Mouse (Mus musculus): Measurements from ENCODE around the gene Irf2bp2.
A peak's percentile ranks its signal among the peaks of the same experiment; 100 is the strongest.

The Irf2bp2 gene

DNA sequence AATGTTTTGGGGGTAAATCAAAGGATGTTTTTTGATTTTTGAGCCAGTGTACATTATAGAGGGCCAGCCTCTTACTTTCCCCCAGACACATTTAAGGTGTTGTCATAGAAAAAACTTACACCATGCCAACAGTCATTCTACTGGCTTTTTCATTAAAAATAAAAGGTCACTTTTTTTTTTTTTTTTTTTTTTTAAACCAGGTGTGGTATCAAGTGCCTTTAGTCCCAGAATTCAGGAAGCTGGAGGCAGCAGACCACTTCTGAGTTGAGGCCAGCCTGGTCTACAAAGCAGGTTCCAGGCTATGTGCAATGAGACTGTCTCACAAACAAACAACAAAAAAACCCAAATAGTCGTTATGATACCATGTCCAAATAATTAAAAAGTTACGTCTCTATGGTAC lies 7.7 kb downstream of the Irf2bp2 start:
- DNase-seq, result no peak

DNA sequence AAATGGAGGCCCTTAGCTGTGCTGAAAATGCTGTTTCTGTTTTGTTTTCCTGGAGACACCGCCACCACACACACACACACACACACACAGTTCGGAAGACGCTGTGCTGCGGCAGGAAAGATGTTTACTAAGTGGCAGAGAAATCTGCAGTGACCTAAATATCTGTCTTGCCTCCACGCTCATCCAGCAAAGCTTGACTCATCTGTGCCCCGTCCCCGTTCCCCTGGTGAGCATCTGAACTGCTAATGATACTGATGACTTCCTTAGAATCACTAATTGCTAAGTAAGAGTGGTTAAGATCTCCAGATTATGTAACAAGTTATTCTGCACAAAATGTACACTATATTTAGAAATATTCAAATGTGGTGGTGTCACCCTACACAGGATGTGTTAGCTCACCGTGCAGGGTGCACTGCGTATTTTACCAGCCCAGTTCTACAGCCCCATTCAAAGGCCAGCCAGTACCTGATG lies 8.2 kb downstream of the Irf2bp2 start:
- DNase-seq, result peak; percentile 20 to 34

DNA sequence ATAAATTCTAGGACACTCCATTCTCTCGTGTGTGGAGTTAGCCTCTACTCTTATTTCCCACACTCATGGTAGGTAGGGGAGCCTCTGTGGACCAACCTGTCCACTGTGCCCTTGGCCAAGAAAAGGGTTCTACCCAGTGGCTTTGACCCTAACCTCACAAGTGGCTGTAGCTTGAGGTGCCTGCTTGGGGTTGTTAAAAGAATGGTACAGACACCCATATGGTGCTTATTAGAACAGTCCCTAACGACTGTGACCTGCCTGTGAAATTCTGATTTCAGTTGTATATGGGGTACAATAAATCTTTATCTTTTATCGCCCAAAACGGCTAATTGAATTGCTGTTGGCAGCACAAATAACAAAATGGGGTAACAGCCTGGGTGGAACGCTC lies 8.9 kb downstream of the Irf2bp2 start:
- DNase-seq, result no peak

DNA sequence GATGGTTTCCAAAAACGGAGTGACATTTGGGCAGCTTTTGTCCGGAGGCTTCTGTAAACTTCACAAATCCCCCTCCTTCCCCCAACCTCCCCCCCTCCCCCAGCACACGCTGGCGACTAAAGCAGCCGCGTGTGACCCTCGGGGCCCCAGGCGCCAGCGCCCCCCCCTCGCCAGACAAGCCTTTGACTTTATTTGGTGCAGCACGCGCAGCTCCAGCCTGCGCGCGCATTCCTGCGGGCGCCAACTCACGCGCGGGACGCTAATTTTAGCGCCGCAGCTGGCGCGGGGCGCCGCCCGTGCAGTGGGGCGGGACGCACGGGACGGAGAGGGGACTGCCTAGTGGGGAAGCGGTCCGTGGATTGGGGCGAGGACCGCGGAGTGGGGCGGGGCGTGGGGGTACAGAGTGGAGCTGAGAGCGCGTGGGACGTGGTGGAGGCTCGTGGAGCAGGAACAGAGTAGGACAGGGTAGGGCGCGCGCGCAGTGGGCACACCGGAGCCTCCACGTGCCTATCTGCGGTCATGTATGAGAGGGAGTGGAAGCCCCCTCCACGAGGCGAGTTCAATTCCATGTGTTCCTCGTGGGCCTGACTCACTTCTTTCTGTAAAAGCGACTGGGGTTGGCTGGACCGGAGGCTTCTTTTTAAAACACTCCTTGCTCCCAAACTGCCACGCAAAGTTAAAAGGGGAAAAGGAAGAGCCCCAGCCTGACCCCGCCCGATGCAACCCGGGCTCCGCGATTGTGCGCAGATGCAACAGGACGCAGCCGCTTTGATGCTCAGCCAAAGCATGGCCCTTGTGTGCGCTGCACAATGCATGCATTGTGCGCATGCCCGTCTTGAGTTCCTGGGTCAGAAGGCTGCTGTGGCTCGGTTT lies 9.6 kb downstream of the Irf2bp2 start:
- DNase-seq, result peak; percentile 65 to 69

DNA sequence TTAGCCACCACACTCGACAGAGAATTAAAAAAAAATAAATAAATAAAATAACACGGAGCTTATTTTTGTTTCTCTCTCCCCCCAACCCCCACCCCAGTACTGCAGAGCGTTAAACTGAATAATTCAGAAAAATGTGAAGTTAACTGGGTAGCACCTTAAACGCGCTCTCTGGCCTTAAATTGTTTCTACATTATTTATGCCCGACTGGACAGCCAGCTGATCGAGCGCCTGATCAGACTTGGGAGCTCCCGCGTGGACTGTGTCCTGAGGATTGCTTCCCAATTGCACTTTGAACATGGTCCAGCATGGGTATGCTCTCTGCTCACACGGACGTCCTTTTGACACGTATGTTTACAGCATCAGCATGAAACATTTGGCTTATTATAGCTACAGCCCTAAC lies 10.3 kb downstream of the Irf2bp2 start:
- peak; percentile 22 to 46 for DNase-seq

DNA sequence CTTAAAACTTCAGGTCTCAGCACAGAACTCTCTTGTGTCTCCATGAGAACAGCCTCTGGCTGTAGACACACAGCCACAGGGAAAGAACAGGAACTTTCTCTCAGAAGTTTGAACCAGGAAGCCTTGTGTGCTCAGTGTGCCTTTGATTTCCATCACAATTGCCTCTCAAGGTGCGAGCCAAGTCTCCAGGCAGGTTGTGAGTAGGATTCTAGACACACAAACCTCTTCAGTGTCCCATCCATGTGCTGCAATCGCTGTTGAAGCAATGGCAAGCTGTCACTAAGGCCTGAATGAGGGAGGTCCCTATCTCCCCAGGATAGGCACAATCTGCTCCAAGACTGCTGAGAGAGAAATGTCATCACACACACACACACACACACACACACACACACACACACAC lies 10.8 kb downstream of the Irf2bp2 start:
- DNase-seq, result no peak

DNA sequence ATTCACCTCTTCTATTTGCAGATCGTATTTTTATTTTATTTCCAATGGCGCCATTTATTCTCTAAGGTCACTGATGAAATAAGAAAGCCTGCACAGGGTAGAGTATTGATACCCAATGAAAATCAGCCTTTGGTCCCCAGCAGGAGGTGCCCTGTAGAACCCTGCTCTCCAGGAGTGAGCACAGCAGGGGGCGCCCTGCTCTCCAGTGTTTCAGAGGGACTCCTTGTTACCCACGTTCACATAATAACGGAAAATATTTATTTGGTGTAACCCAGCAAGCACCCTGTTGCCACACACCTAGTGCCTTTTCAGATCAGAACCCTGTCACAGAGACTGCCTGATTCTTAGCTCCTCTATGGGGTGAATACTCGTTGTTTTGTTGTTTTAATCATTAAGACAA lies 11.3 kb downstream of the Irf2bp2 start:
- peak; percentile 39 to 54 for DNase-seq

DNA sequence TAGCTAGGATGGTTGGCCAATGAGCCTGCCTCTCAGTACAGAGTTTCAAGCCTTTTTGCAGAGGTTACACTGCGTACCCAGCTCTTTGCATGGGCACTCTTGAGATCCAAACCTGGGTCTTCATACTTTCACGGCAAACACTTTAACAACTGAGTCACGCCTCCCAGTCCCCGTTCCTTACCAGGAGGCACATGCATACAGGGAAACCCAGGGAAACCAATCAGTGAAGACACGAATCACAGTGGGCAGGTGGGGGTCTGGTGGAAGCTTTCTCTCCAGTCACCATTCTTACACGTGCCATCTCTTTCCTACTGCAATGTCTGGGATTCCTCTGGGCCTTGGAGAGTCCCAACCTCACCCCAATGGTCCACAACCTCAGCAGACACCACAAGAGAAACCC lies 12.1 kb downstream of the Irf2bp2 start:
- no peak for DNase-seq

DNA sequence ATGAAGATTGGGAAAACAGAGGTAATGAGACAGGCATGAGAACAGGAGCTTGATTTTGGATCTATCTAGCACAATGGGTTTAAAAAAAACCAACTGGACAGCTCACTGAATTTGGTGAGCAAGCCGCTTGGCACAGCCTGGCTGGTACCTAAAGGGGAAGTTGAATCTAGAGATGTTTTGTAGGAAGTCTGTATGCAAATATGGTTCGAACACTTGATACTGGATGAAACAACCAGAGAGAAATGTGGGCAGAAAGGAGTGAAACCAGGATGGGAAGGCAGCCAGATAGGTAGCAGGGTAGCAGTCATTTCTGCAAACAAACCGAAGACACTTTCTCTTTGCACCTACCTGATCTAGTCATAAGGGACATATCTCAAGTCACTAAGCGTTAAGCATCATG lies 13.0 kb downstream of the Irf2bp2 start:
- DNase-seq, result no peak

DNA sequence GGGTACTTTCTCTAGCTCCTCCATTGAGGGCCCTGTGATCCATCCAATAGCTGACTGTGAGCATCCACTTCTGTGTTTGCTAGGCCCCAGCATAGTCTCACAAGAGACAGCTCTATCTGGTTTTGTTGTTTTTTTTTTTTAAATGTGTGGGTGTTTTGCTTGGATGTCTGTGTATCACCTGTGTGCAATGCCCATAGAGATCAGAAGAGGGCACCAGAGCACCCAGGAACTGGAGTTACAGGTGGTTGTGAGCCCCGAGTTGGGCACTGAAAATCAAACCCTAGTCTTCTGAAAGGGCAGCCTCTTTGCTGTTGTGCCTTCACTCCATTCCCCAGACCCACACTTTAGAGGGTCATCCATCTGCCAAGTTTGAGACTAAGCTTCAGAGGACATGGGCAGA lies 13.7 kb downstream of the Irf2bp2 start:
- DNase-seq, result no peak

DNA sequence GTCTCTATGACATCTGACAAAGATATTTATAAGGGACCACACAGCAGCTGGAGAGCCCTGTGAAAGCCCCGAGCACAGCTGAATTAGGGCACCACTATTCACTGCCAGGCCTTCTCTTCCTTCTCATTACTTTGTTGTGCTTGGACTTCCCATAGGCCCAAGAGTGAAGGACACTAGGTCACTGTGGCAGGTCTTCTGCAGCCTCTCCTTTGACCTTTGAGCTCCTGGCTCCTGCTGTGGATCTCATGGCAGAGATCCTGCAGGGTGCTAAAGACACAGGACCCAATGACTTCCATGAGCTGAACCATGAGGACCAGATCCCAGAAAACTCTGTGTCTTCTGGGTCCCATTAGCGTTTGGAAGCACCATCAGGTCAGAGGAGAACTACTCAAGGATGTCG lies 15.1 kb downstream of the Irf2bp2 start:
- DNase-seq, result no peak

DNA sequence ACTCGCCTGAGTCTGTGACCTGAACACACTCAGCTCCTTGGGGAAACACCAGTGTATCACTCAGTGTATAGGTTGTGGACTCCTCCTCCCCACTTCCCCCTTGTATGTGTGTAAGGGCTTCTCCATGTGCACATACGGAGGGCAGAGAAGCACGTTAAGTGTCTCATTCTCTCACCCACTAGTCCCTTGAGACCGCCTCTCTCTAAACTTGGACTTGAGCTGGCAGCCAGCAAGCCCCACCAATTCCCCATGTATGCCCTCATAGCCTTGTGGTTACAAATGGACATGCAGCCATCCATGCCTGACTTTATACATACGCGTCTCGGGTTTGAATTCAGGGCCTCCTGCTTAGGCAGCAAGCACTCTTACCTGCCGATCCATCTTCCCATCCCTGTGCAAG lies 16.9 kb downstream of the Irf2bp2 start:
- DNase-seq, result no peak

DNA sequence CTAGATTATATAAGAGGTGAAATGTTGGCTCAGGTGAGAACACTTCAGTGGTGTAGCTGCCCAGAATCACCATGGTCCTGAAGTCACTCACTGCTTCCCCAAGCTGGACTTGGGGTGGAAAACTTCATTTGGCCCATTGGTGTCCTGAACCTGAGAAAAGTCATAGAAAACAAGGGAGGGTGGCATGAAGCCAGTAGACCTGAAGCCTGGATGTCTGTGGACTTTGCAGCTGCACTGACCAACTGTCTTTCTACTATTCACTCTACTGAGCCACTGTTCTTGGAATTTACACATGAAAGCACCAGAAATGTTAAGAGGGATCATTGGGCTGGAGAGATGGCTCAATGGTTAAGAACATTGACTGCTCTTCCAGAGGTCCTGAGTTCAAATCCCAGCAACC lies 17.7 kb downstream of the Irf2bp2 start:
- DNase-seq, result no peak

DNA sequence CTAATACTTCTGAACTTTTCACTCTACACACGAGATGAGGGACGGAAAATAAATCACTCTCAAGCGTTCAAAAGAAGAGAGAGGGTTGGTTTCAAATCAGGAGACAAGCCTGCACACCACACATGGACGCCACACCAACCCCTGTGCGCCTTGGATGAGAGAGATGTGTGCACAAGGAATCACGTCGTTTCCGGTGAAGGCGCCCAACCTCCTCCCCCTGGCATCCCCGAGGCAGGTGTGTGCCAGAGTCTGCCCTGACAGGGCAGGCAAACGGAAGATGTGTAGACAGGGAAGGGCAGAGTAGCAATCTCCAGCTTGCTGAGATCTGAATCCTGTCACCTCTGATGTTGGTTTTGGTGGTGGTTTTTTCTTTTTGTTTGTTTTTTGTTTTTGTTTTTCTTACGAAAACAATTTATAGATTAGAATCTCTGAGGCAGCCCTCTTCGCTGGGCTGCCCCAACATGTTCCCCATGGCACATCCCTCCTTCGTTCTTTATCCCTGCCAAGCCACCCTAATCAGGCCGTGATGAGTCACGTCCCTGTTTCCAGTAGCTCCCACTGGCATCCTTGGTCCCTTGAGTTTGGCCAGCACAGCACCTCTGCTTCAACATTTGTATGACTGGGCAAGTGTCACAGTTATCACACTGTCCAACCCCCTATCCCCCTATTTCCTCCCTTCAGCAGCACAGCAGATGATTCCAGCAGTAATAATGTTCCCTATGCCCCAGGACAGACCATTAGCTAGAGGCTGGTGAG lies 18.7 kb downstream of the Irf2bp2 start:
- no peak for DNase-seq

DNA sequence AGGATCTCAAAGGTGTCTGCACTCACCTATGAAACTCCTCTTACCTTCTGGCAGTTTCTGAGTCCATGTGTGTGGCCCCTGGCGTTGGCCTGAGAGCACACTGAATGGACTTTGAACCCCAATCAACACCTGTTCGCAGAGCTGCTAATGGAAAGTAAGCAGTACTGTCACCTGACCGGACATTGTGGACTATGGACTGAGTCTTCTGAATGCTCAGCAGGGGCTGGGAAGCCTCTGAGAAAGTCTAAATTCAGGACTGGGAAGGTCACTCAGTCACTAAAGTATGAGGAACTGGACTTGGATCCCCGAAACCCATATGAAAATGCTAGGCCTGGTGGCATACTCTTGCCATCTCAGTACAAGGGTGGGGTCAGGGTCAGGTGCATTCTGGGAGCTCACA lies 19.9 kb downstream of the Irf2bp2 start:
- DNase-seq, result no peak

DNA sequence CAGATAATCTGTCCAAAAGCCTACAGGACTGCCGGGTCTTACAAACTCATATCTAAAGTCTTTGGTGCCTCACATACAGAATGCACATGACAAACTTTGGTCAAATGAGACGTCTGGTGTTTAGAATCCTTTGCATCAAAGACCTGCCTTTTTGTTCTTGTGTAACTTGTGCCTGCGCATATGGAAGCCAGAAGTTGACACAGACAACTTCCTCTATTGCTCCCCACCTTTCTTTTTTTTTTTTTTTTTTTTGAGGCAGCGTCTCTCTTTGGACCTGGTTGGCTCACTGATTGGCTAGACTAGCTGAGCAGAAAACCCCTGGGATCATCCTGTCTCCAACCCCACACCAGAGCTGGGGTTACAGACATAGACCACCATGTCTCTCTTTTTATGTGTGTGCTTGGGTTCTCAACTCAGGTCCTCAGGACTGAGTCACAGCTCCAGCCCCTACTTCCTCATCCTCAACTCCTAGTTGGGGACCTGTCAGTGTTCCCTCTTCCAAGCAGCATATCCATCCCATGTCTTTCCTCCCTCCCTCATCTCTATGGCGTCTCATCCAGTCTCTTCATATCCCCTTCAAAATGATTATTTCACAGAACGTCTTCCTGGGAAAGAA lies 20.6 kb downstream of the Irf2bp2 start:
- no peak for DNase-seq

DNA sequence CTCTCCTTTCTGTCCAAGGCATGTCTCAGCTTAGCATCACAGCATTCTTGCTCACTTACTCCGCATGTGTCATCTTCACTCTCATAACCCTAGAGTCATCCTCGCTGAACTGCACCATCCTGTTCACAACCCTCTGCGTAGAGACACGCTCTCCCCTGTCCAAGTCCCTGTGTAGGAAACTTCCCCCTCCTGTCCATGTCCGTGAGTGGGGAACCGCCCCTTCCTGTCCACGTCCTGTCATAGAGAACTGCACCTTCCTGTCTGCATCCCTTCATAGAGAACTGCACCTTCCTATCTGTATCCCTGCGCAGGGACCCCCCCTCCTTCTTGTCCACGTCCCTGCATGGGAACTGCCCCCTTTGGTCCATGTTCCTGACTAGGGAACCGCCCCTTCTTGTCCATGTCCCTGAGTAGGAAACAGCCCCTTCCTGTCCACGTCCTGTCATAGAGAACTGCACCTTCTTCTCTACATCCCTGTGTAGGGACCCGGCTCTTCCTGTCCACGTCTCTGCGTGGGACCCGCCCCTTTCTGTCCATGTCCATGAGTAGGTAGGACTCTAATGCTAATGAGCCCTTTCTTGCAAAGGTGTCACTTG lies 22.6 kb downstream of the Irf2bp2 start:
- DNase-seq, result no peak

DNA sequence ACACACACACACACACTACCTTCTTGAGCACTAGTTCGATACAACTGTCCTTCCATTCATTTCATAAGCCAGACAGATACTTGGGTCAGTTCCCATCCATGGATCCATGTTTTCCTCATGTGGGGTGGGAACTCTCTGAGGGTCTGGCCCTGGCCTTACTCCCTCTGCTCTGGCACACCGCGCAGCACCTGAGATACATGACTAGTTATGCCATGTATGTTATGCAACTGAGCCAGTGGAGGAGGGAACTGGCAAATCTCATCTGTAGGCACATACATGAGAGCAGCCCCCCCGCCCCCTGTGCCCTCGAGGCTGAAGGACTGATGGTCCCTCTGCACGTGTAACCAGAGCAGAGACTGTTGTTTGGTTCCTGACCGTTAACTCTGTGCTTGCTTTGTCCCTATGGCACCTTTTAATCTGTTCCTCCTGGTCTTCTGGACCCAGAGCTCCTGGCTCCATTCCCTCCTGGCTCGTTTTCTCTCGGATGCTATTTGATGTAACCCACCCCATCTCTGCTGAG lies 23.2 kb downstream of the Irf2bp2 start:
- no peak for DNase-seq

DNA sequence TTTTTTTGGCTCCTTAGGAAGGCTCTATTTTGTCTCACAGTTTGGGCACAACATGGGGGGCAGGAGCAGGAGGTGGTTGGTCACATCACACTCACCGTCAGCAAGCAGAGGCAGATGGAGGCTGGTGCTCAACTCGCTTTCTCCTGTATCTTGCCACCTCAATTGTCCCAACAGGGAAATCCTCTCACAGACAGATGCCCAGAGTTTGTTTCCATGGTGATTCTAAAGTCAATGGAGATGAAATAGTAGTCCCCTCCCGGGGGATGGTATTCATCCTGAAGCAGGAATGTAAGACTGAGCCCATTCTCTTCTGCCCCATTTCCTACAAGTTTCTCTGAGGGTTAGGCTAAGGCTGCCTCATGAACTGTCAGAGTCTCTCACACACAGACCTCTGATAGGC lies 23.7 kb downstream of the Irf2bp2 start:
- no peak for DNase-seq

DNA sequence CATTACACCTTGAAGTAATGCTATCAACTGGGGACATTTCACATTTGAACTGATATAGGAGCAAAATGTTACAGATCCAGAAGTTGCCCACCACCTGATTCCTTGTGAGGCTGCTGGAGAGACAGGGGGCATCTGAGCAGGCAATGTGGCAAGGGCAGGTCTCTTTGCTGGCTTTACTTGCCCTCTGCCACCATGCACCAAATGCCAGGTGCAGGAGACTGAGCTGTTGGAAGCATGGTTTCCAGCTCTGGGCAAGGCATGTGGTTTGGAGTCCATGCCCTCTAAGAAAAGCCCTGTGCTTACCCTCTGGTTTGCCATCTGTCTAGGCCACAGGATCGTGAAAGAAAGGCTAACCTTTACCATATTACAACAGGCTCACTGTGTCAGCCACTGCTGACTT lies 24.1 kb downstream of the Irf2bp2 start:
- no peak for DNase-seq

DNA sequence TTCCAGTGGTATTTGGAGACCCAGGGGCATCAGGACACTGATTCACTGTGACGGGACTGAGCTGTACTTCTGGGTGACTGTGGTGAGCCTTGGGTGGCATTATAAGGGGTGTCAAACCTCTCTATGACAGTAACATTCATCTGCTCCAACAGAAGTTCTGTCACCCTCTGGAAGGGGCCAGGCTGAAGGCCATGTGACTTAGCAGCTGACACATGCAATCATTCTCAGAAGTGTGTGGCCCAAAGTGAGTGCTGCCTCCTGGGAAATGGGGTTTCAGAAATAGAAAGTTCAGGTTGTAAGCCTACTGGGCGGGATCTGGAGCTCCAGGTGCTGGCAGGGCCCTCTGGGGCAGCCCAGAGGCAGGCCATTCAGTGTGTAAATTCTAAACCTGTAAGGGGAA lies 26.1 kb downstream of the Irf2bp2 start:
- DNase-seq, result no peak

DNA sequence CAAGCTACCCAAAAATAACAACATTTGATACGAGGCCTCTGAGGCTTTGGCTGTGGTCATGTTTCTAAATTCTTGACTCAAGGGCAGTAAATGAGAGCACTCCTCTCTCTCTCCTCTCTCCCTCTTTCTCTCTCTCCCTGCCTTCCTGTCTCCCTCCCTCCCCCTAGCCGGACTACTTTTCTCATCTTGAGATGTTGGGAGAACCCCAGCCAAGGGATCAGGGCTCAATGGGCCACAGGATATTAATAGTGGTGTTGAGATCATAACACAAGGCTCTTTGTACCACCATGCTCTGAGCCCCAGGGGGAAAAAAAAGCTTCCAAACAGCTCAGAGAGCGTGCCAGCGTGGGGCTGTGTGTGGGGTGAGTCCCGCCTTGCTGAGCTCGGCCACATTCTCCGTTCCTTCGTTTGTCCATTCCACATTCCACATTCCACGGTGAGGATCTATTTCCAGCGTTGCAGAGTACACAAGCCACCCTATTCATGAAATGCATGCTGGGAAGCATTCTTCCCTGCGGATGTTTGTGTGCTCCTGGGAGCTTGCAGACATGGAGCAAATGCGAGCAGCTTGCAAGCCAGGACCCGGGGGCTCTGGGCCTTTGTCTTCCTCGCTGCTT lies 27.2 kb downstream of the Irf2bp2 start:
- peak in 1 of 2 experiments; percentile 22 for DNase-seq
